Mouse (Mus musculus) kidney, adult 11 months (tissue): ENCODE data around the gene Crtac1.
A peak's percentile ranks its signal among the peaks of the same experiment; 100 is the strongest.

ENCODE experiments used
- DNase-seq: peaks from one replicate; pipeline ENCODE4 v3.0.0; 2022

Crtac1 gene

GRCm38 (mm10) chr19:42322357-42323090 lies 109.1 kb downstream of the Crtac1 start:
- peak; percentile 26 for DNase-seq

- DNase-seq: no peak
These were observed 109.6 kb downstream of the Crtac1 start for GRCm38 (mm10) chr19:42321936-42322335.

- no peak for DNase-seq
These were observed 113.7 kb downstream of the Crtac1 start for GRCm38 (mm10) chr19:42317648-42318425.

- no peak for DNase-seq
These were observed 114.6 kb downstream of the Crtac1 start for GRCm38 (mm10) chr19:42316998-42317397.

GRCm38 (mm10) chr19:42316525-42316924 lies 115.1 kb downstream of the Crtac1 start:
- DNase-seq: no peak

GRCm38 (mm10) chr19:42315914-42316313 lies 115.7 kb downstream of the Crtac1 start:
- peak; percentile 68 for DNase-seq

- DNase-seq: no peak
These were observed 116.4 kb downstream of the Crtac1 start for GRCm38 (mm10) chr19:42315070-42315679.

GRCm38 (mm10) chr19:42312191-42312590 lies 119.4 kb downstream of the Crtac1 start:
- no peak for DNase-seq

GRCm38 (mm10) chr19:42311332-42311731 lies 120.3 kb downstream of the Crtac1 start:
- DNase-seq: no peak

- DNase-seq: no peak
These were observed 122.7 kb downstream of the Crtac1 start for GRCm38 (mm10) chr19:42308931-42309330.

GRCm38 (mm10) chr19:42307019-42307418 lies 124.6 kb downstream of the Crtac1 start:
- DNase-seq: no peak

- no peak for DNase-seq
These were observed 125.4 kb downstream of the Crtac1 start for GRCm38 (mm10) chr19:42306202-42306601.

GRCm38 (mm10) chr19:42305746-42306145 lies 125.8 kb downstream of the Crtac1 start:
- DNase-seq: no peak

- no peak for DNase-seq
These were observed 127.1 kb downstream of the Crtac1 start for GRCm38 (mm10) chr19:42304506-42304905.

- no peak for DNase-seq
These were observed 128.3 kb downstream of the Crtac1 start for GRCm38 (mm10) chr19:42303210-42303813.

GRCm38 (mm10) chr19:42293216-42293615 lies 138.4 kb downstream of the Crtac1 start:
- no peak for DNase-seq

GRCm38 (mm10) chr19:42292106-42292505 lies 139.5 kb downstream of the Crtac1 start:
- no peak for DNase-seq

GRCm38 (mm10) chr19:42290954-42291661 lies 140.5 kb downstream of the Crtac1 start:
- no peak for DNase-seq

GRCm38 (mm10) chr19:42288361-42288760 lies 143.2 kb downstream of the Crtac1 start:
- no peak for DNase-seq

GRCm38 (mm10) chr19:42284178-42284577 lies 147.4 kb downstream of the Crtac1 start:
- DNase-seq: no peak

- DNase-seq: no peak
These were observed 152.0 kb downstream of the Crtac1 start for GRCm38 (mm10) chr19:42279611-42280010.

GRCm38 (mm10) chr19:42278461-42278860 lies 153.1 kb downstream of the Crtac1 start:
- DNase-seq: no peak

GRCm38 (mm10) chr19:42277288-42277687 lies 154.3 kb downstream of the Crtac1 start:
- DNase-seq: no peak
